Mouse (Mus musculus): Measurements from ENCODE around the gene Tbcc. TPM values are rescaled to one million over a fixed set of nuclear protein-coding genes. Genes with fewer than 3 reads are reported as not detected.

Gene Tbcc
- polyA plus RNA-seq, 1 experiment: 10.8 TPM

- H3K27me3 ChIP-seq (ENCODE audit: control insufficient read depth, insufficient read depth, low read length, poor library complexity, severe bottlenecking): no peaks in the 10 kb centered on the region
- H3K4me3 ChIP-seq (ENCODE audit: low read depth, low read length): peak overlapping the region; percentile 69
- peak overlapping the region; percentile 60 for H3K27ac ChIP-seq (ENCODE audit: insufficient read depth, low read length)
- peak overlapping the region; percentile 98 for H3K9ac ChIP-seq (ENCODE audit: low read depth, poor library complexity, severe bottlenecking)
- no peaks in the 10 kb centered on the region for H3K36me3 ChIP-seq (ENCODE audit: control insufficient read depth, insufficient read depth, low read length, poor library complexity, severe bottlenecking)
- no peaks in the 10 kb centered on the region for H3K9me3 ChIP-seq (replicated peaks; ENCODE audit: control insufficient read depth, insufficient read depth, low read length, poor library complexity, severe bottlenecking)
- TF ChIP-seq CTCF (IDR thresholded peaks at IDR 0.05; ENCODE audit: low read depth, low read length) (no peak), POLR2A (IDR thresholded peaks at IDR 0.05; ENCODE audit: insufficient read depth, low read length) (no peak), EP300 (IDR thresholded peaks at IDR 0.05; ENCODE audit: insufficient read depth, low read depth, low read length) (no peak)
- H3K4me1 ChIP-seq (ENCODE audit: control insufficient read depth, insufficient read depth, low read length): peaks cover 1% of the 10 kb centered on the region
Observed at GRCm38 (mm10) chr17:46856107-46856388, 34.4 kb upstream of the Tbcc start.

GRCm38 (mm10) chr17:46856471-46857360 lies 33.8 kb upstream of the Tbcc start:
- peaks cover 1% of the 10 kb centered on the region for H3K4me1 ChIP-seq (ENCODE audit: control insufficient read depth, insufficient read depth, low read length)
- no peaks in the 10 kb centered on the region for H3K9me3 ChIP-seq (replicated peaks; ENCODE audit: control insufficient read depth, insufficient read depth, low read length, poor library complexity, severe bottlenecking)
- H3K27ac ChIP-seq (ENCODE audit: insufficient read depth, low read length): peak overlapping the region; percentile 60
- H3K36me3 ChIP-seq (ENCODE audit: control insufficient read depth, insufficient read depth, low read length, poor library complexity, severe bottlenecking): no peaks in the 10 kb centered on the region
- TF ChIP-seq CTCF (IDR thresholded peaks at IDR 0.05; ENCODE audit: low read depth, low read length) (no peak), POLR2A (IDR thresholded peaks at IDR 0.05; ENCODE audit: insufficient read depth, low read length) (no peak), EP300 (IDR thresholded peaks at IDR 0.05; ENCODE audit: insufficient read depth, low read depth, low read length) (no peak)
- no peaks in the 10 kb centered on the region for H3K27me3 ChIP-seq (ENCODE audit: control insufficient read depth, insufficient read depth, low read length, poor library complexity, severe bottlenecking)
- H3K4me3 ChIP-seq (ENCODE audit: low read depth, low read length): peak overlapping the region; percentile 69
- H3K9ac ChIP-seq (ENCODE audit: low read depth, poor library complexity, severe bottlenecking): peak overlapping the region; percentile 98

- Histone ChIP-seq H3K9ac (ENCODE audit: low read depth, poor library complexity, severe bottlenecking) (peak overlapping the region; percentile 98), H3K27ac (ENCODE audit: insufficient read depth, low read length) (peak overlapping the region; percentile 60), H3K27me3 (ENCODE audit: control insufficient read depth, insufficient read depth, low read length, poor library complexity, severe bottlenecking) (no peaks in the 10 kb centered on the region), H3K4me3 (ENCODE audit: low read depth, low read length) (peak overlapping the region; percentile 69), H3K36me3 (ENCODE audit: control insufficient read depth, insufficient read depth, low read length, poor library complexity, severe bottlenecking) (no peaks in the 10 kb centered on the region), H3K9me3 (replicated peaks; ENCODE audit: control insufficient read depth, insufficient read depth, low read length, poor library complexity, severe bottlenecking) (no peaks in the 10 kb centered on the region), H3K4me1 (ENCODE audit: control insufficient read depth, insufficient read depth, low read length) (peaks cover 1% of the 10 kb centered on the region)
- no peak for TF ChIP-seq CTCF (IDR thresholded peaks at IDR 0.05; ENCODE audit: low read depth, low read length)
- TF ChIP-seq EP300 (IDR thresholded peaks at IDR 0.05; ENCODE audit: insufficient read depth, low read depth, low read length): no peak
- no peak for TF ChIP-seq POLR2A (IDR thresholded peaks at IDR 0.05; ENCODE audit: insufficient read depth, low read length)
Observed at GRCm38 (mm10) chr17:46857361-46857902, 33.1 kb upstream of the Tbcc start.

- peak within 1 kb of the TSS; percentile 69 for H3K4me3 ChIP-seq (ENCODE audit: low read depth, low read length)
- peak within 1 kb of the TSS; percentile 98 for H3K9ac ChIP-seq (ENCODE audit: low read depth, poor library complexity, severe bottlenecking)
- no peaks in the 10 kb centered on the region for H3K36me3 ChIP-seq (ENCODE audit: control insufficient read depth, insufficient read depth, low read length, poor library complexity, severe bottlenecking)
- TF ChIP-seq CTCF (IDR thresholded peaks at IDR 0.05; ENCODE audit: low read depth, low read length) (no peak), POLR2A (IDR thresholded peaks at IDR 0.05; ENCODE audit: insufficient read depth, low read length) (no peak), EP300 (IDR thresholded peaks at IDR 0.05; ENCODE audit: insufficient read depth, low read depth, low read length) (no peak)
- no peaks in the 10 kb centered on the region for H3K4me1 ChIP-seq (ENCODE audit: control insufficient read depth, insufficient read depth, low read length)
- H3K9me3 ChIP-seq (replicated peaks; ENCODE audit: control insufficient read depth, insufficient read depth, low read length, poor library complexity, severe bottlenecking): no peaks in the 10 kb centered on the region
- H3K27ac ChIP-seq (ENCODE audit: insufficient read depth, low read length): peak within 1 kb of the TSS; percentile 89
- no peaks in the 10 kb centered on the region for H3K27me3 ChIP-seq (ENCODE audit: control insufficient read depth, insufficient read depth, low read length, poor library complexity, severe bottlenecking)
Observed at GRCm38 (mm10) chr17:46857903-46858748, 32.4 kb upstream of the Tbcc start, which contains the start of gene Bicral. Gene Bicral, minus strand, starts transcription at chr17:46858482.

- Histone ChIP-seq H3K4me3 (ENCODE audit: low read depth, low read length) (no peak overlapping the region), H3K27ac (ENCODE audit: insufficient read depth, low read length) (no peak overlapping the region), H3K9me3 (replicated peaks; ENCODE audit: control insufficient read depth, insufficient read depth, low read length, poor library complexity, severe bottlenecking) (no peaks in the 10 kb centered on the region), H3K27me3 (ENCODE audit: control insufficient read depth, insufficient read depth, low read length, poor library complexity, severe bottlenecking) (no peaks in the 10 kb centered on the region), H3K9ac (ENCODE audit: low read depth, poor library complexity, severe bottlenecking) (peak overlapping the region; percentile 98), H3K4me1 (ENCODE audit: control insufficient read depth, insufficient read depth, low read length) (no peaks in the 10 kb centered on the region), H3K36me3 (ENCODE audit: control insufficient read depth, insufficient read depth, low read length, poor library complexity, severe bottlenecking) (no peaks in the 10 kb centered on the region)
- TF ChIP-seq POLR2A (IDR thresholded peaks at IDR 0.05; ENCODE audit: insufficient read depth, low read length) (no peak), CTCF (IDR thresholded peaks at IDR 0.05; ENCODE audit: low read depth, low read length) (no peak), EP300 (IDR thresholded peaks at IDR 0.05; ENCODE audit: insufficient read depth, low read depth, low read length) (no peak)
Observed at GRCm38 (mm10) chr17:46858749-46859444, 31.6 kb upstream of the Tbcc start.
